Mouse (Mus musculus) cerebellum, postnatal 36 days (tissue): ENCODE measurements around the gene Gab2.
A peak's percentile ranks its signal among the peaks of the same experiment; 100 is the strongest.

Source experiments
- DNase-seq, 2 experiments: peaks; one replicate each; pipeline ENCODE4 v3.0.0; 2021 to 2022; ENCODE audit warnings: mixed read lengths in 2 of 2

The Gab2 gene

DNA sequence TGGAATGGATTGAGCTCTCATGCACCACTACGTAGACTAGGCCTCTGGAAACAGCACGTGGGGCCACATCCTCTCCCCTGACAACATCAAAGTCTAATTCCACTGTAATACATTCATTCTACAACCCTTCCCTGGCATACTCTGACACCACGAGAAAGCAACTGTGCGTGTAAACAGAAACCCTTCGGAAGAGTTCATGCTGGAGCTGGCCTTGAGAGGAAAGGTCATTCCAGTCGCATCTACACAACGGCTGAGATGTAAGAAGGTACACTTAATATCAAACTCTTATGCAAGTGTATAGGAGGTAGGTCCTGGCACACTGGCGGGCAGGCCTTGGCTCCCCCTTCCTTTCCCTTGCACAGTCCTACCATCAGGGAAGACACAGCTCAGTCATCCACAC, 243.0 kb downstream of the Gab2 start:
- no peak for DNase-seq

DNA sequence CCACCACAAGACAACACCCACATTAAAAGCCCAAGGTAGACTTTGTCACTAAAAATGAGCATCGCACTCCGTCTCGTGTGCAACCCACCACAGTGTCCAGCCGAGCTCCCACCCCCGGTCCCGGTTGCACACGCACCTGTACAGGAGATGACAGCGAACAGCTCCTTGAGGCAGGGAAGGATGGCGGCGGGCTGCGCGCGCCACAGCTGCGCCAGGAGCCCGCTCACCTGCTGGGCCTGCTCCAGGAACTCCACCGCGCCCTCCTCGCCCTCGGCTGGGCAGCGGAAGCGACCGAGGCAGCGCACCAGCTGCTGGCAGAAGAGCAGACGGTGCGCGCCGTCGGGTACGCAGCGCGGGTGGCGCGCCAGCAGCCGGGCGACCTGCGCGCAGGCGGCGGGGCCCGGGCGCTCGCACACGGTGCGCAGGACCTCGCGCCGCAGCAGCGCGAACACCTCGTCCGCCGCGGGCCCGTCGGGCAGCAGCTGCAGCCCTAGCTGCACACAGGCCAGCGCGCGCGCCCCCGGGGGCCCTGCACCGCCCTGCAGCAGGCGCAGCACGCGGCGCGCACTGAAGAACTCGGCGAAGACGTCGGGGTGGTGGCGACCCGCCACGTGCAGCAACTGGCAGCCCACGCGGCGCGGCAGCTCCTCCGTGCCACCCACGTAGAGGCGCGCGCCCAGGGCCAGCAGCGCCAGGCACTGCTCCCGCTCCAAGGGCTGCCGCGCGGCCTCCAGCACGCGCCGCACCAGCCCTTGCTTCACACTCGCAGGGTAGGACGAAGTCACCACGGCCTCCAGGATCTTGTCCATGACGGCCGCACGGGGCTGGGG, 244.0 kb downstream of the Gab2 start:
- DNase-seq, result no peak

DNA sequence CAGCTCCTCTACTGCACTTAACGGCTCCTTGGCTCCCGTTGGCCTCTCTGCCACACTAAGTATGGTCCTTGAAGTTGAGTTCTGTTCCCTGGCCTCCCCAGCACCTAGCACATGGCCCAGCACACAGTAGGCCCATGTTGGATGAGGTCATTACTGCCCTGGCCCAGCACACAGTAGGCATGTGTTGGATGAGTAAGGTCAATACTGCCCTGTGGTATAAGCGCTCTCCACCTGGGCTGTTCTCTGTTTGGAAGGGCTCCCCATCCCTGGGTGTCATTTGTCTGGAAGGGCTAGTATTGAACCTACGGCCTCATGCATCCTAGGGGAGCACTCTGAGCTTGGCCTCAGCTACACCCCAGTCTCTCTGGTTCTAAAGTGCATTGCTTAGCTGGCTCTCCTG, 246.0 kb downstream of the Gab2 start:
- no peak for DNase-seq

DNA sequence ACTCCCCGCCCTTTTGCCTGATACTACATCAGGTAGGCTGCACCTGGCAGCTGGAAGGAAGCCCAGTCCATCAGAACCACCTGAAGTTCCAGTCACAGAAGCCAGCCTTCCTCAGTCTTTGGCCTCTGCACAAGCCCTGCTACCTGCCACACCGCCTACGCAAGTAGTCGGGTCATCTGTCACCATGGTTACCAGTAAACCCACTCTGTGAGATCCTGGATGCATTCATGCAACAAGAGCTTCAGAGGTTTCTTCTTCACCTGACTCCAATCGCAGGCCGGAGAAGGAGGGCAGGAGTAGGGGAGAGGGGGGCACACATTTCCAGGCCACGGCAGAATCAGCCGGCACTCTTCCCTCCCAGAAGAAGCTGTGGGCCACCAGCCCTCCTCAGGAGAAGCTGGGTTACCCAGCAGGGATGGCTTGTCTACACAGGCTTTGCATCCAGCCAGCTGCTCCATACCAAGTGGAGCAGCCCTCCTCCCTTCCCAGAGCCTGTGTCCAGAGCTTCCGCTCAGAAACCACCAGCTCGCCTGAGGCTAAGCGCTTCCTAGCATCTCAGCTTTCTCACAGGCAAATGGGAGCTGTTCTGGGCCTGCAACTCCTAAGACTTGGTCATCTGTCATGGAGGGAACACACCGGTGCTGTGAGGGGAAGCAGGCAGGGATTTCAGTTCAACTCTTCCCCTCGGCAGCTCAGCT, 247.7 kb downstream of the Gab2 start:
- DNase-seq, result peak; percentile 53 to 57

DNA sequence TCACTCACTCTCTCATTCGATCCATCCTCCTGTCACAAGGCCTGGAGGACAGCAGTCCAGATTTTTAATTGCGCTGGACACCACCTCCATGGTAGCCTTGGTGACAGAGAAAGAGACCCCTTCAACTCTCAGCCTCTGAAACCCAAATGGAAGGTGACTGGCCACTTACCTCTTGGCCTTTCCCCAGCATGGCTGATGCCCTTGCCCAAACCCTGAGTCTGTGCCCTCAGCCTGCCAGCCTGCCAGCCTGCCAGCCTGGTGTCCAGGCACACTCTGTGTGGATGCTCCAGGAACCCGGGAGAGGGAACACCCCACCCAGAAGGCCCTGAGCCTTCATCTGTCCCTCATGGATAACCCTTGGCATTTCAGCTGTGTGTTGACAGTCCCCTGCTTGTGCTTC, 248.3 kb downstream of the Gab2 start:
- peak; percentile 35 to 38 for DNase-seq

DNA sequence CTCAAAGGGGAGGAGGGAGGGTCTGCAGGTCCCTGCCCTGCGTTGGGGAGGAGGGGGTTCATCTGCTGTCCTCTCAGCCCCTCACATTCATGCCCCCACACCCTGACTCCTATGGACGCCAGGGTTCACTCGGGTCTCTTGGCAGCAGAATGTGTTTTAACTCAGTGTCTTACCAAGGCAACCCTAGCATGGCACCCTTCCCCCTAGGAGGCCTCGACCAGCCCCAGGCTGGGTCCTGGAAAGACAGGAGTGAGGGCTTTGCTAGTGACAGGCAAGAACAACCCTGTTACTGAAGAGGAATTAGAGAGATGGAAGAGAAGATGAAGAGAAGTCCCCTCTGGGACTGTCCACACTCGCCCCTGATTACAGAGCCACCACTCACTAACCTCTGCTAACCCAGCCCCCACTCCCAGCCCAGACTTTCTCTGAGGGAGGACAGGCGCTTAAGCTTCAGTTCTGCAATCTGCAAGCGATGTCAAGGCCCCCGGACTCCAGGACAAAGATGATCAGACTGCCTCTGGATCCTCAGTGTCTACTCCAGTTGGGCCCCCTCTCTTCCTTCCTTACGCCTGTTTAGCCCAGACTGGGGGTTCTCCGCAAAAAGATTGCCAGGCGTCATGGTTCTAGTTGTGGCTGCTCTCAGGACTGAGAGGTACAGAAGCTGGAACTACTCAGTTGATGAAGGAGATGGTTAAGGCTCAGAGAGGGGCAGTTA, 249.7 kb downstream of the Gab2 start:
- peak; percentile 21 for DNase-seq

DNA sequence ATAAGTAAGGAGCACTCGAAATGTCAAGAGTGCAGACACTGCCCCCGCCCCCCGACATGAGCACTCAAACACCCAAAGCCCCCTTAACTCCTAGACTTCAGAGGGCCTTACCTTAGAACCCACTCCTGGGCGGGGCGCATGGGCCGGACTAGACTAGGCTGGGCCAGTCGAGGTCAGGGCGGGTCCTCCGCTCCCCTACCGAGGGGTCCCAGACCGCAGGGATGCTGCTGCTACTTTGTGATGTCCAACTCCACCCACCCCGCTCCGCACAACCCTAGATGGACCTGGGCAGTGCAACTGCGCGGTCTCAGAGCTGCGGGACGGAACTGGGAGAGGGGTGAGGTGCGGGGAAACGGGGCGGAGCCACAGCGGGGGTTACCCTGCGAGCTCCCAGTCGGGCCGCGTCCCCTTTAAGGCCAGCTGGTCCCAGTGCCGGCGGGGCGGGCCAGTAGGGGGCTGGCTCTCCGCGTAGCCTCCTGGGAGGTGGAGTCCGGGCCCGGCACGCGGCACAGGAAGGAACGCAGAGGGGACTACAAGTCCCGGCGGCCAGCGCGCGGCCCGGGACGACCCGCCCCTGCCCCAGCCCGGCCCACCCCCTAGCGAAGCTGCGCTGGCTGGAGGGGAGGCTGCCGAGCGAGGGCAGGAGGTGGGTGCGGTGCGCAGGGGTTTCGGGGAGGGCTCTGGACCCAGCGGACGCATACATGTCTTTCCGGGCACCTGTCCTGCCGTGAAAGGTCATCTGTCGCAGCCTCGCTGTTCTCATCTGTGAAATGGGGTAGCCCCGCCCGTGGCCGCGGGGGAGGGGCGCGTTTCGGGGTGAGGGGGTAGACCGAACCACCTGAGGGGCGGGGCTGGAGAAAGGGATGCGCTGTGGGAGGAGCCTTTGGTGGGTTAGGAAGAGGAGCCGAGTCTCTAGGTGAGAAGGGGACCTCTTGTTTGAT, 250.6 kb downstream of the Gab2 start, which contains the start of the genes Usp35 and Kctd21:
Gene Usp35, minus strand, starts transcription at position 295 of the 941 bp plus-strand sequence.
Gene Kctd21, plus strand, starts transcription at position 602 of the 941 bp plus-strand sequence.
- DNase-seq, result peak; percentile 89 to 97

DNA sequence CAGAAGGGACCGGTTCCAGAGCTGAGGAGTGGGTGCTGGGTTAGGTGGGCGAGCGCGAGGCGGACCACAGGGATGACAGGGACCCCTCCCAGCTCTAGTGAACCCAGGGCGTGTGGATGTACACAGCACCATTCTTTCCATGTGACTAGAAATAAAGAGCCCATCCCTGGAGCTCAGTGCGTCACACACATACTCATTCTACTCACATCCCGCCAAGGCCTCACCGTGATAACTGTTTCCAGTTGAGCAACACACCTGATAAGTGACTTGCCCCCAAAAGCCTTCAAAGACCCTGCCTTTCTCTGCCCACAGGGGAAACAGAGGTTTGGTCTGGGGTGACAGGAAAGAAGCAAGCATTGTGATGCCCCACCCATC, 251.3 kb downstream of the Gab2 start:
- no peak for DNase-seq

DNA sequence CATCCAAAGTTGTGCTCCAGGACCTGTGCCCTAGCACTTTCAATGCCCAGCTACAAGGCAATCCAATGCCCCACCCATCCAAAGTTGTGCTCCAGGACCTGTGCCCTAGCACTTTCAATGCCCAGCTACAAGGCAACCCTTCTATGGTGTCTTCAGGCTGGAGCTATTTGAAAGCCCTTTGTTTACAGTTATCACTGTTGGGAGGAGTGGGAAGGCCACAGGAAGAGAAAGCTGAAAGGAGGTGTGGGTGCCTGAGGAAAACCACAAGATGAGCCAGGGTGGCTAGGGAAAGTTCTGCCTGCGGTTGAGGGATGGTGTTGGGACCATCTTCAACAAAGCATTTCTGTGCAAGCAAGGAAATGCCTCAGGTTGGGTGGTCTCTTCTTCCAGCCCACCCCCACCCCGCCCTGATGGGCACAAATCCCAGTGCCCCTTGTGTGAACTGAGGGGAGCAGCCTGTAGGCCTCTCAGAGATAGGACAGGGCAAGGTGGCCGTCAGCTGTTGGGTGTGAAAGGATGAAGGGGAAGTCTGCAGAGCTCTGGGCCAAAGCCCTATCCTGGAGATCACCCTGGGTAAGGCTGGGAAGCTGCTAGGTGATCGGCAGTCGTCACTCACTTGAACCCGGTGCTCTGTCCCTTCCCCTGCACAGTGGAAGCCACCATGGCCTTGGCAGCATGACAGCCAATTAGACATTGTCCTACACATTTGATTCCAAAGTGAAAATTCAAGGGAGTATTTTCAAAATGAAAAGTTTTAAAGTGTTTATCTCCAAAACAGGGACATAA, 251.9 kb downstream of the Gab2 start:
- DNase-seq, result no peak

DNA sequence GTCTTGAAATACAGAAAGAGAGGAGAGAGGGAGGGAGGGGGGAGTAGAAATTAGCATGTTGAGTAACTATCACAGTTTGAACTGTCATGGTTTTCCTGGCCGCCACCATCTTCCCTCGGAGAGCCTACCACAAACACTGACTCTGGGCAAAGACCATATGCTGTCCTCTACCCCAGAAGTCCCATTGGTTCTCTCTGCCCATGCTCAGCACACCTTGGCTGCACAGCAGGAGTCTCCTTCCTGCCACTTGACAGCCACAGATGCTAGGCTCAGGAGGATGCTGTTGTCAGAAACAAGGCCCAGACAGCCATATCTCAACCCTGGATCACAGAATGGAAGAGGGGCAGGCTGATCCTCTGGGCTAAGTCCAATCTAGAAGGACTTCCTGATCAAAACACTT, 253.0 kb downstream of the Gab2 start:
- peak; percentile 43 for DNase-seq

DNA sequence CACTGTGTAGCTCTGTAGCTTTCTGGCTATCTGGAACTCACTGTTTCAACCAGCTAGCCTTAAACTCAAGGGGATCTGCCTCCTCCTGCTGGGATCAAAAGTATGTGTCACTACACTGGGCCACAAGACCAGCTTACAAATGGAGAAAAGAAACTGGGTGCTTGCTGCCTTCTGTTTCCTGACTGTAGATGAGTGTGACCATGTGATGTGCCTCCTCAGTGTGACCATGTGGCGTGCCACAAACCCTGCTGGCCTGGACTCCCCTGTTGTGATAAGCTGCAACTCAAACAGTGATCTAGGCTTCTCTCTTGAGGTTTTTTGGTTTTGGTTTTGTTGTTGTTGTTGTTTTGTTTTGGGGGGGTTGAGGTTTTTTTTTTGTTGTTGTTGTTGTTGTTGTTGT, 255.3 kb downstream of the Gab2 start:
- DNase-seq, result no peak

DNA sequence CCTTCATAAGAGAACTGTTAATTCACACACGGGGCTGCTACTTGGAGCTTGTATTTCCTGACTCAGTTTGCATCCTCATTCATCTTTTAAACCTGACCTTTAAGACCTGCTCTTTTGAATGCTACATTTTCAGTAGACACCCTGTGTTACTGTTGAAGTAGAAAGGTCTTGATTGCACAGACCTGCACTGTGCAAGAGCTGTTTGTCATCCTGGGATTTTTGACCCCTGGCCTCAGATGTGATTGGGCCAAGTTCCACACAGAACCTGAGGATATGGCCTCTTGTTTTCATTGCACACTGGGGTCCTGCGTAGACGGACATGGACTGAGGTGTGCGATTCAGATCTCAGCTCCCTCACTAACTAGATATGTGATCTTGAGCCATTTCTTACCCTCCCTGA, 257.2 kb downstream of the Gab2 start:
- no peak for DNase-seq

DNA sequence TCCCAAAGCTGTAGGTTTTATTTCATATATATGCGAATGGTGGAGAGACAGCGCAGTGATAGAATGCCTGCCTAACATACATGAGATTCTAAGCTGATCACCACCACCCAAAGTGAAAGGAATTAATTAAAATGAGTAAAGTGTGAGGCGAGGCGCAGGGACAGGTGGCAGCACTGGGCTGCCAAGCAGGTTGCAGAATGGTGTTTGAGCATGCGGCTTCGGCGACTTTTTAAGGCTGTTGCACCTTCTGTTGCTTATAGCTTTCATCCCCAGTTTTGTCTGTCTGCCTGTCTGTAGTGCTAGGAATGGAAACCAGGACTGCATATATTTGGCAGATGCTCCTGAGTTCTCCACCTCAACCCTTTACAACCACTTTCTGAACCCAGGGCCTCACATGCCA, 258.2 kb downstream of the Gab2 start:
- peak in 1 of 2 experiments; percentile 34 for DNase-seq

DNA sequence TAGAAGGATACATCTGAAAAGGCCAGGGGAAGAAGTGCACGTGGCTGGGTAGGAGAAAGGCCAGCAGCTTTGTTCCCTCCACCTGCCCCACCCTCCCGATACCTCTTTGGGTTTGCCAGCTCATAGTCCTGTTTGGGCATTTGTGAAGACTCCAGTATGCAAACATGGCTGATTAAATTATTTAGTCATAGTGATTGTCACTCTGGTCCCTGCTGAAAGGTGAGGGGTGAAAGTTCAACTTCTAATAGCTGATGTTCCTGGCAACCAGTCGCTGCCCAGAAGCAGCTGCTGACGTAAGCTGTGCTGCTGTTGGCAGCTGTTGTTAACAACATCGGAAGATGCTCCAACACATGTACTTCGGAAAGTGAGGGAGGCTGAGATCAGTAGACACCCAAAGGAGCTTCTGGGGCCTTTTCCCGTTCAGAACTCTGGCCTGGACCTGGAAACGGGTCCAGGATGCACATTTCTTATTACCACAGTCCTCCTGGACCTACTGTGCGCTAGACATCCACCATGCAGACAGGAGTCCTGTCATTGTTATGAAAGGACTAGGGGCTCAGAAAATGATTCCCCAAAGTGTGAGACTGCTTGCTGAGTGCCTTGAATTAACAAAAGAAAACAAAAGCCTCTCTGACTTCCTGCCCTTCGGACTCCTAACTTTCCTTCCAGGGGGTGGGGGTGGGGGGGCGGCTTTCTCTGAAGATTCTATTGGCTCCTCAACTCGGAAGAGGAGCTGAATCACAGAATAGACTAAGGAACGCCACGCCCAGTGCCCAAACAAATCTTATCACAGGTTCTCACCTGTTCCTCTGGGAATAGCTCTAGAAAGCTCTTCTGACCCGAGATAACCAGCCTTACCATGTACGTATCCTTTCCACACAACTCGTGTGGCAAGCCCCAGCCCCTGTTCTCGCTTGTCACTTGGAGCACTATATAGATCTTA, 259.8 kb downstream of the Gab2 start:
- no peak for DNase-seq

DNA sequence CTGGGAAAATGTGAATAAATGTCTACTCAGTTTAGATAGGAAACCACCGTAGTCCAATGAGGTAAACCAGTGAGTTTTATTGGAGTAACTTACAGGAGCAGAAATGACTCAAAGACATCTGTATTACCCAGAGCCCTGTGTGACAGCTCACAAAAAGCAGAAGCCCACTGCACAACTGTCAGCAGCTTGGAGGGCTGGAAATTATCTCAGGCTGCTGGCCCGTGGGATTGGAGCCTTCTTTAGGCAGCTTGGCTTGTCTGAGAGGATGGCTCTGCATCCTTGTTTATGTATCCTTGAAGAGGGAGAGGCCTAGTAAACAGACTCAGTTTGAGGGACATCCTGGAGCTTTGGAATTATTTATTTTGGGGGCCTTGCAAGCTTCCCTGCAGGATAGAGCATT, 261.6 kb downstream of the Gab2 start:
- no peak for DNase-seq

DNA sequence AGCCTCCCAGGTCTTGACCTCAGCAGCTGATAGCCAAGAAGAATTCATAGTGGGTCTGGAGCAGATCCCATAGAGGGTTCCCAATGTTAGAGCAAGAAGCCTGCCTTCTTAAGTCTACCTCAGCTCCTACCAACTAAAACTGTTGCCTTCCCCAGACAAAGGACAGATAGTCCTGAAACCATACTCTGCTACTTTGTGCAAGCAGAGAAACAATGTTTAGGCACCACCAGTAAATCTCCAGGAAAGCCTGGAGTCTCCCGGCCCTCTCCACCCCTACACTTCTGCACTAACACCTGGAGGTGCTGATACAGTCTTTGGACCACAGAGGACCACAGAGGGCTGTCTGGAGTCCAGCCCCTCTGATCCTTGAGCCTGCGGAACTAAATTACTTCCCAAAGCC, 263.3 kb downstream of the Gab2 start:
- DNase-seq, result no peak

DNA sequence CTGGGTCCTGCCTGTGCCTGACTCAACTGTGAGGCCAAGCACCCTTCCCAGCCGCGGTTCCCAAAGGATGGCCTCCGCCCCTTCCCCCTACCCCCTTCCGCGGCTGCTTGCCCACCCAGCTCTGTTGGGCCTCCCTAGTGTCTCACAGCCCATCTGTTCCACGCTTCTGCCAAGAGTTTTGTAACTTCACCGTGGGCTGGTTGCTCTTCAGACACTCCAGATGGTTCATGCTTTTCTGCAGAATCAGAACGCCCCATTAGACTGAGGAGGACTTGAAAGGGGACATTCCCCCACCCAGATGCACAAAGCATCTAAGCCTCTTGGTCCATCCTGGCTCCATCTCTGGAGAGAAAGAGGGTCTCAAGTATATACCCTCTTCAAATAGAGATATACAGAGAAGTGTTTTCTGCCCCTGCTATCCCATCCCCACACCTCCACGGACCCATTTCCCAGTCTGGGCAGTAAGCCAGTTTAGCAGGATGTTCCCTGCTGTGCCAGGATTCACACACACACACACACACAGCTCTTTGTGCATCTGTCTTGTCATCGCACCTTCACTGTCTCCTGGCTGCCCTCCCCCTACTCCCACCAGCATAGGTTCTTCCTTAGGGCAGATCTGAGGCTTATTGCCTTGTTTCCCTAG, 264.0 kb downstream of the Gab2 start:
- DNase-seq, result peak; percentile 43 to 56

DNA sequence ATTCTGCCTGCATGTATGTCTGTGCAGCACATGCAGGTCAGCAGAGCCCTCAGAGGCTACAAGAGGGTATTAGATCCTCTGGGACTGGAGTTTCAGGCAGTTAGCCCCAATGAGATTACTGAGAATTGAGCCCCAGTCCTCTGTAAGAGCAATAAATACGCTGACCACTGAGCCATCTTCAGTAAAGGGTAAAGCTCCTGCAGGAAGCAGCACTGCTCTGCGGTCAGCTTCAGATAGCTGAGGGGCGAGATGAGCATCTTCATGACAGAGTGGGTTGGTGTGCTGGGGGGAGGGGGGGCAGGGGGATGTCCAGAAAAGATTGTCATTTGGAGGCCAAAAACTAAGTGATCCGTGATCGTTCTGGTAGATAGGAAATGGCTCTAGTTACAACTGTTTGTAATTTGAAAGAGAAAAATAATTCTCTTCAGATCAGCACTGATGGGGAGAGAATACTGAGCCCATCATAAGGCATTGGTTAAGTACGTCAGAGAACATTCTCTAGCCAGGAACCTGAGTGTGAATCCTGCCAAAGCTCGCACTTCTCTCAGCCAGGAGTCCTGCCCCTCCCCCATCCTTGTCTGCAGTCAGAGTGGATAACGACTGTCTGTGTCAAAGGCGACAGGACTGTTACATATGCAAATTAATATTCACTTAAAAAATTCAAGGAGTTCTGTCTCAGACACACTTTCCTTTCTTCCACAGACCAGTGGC, 264.9 kb downstream of the Gab2 start:
- no peak for DNase-seq

DNA sequence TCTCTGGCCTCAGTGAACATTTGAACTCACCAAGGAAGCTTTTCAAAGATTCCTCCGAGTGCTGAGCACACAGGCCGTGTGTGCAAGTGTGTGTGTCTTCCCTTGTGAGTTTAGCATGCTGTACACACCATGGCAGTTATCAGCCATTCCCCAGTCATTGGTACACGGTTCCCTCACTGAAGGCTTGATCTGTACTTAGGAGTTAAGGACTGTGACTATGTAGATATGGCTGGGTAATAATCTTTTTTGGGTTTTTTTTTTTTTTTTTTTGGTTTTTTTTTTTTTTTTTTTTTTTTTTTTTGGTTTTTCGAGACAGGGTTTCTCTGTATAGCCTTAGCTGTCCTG, 265.4 kb downstream of the Gab2 start:
- no peak for DNase-seq
